Mouse (Mus musculus) liver, postnatal 0 days (tissue): ENCODE measurements around the gene Ntrk3. TPM values are rescaled to one million over a fixed set of nuclear protein-coding genes. Genes with fewer than 3 reads are reported as not detected.

Experiments
- ATAC-seq: fragments of 200-750 bp; cut with Nextera tagmentation; 2 replicates; pipeline ENCODE4 v1.8.0; 2017; ENCODE audit warnings: mild to moderate bottlenecking, moderate library complexity
- DNase-seq: peaks from one replicate; pipeline ENCODE4 v3.0.0-alpha.2; 2016
- H3K27ac ChIP-seq: fragments of 300-500 bp; sonication (generic); 2 replicates; pipeline ENCODE4 v1.5.1; 2014; ENCODE audit warnings: antibody characterized with exemption, moderate library complexity, mild to moderate bottlenecking, low read depth
- H3K27me3 ChIP-seq: fragments of 300-500 bp; sonication (generic); 2 replicates; pipeline ENCODE4 v1.6.1; 2014; ENCODE audit warnings: low read length, control low read depth, mixed read lengths; ENCODE audit not compliant: insufficient read depth
- H3K36me3 ChIP-seq: fragments of 300-500 bp; sonication (generic); replicated peaks from 2 replicates; pipeline ENCODE4 v1.6.1; 2014; ENCODE audit warnings: mild to moderate bottlenecking, control low read depth, low read length, moderate library complexity, mixed read lengths; ENCODE audit not compliant: insufficient read depth
- H3K4me1 ChIP-seq: fragments of 300-500 bp; sonication (generic); 2 replicates; pipeline ENCODE4 v1.6.1; 2014; ENCODE audit warnings: antibody characterized with exemption, mild to moderate bottlenecking, control low read depth; ENCODE audit not compliant: insufficient read depth
- H3K4me2 ChIP-seq: fragments of 300-500 bp; sonication (generic); 2 replicates; pipeline ENCODE4 v1.6.1; 2014; ENCODE audit warnings: low read depth, mild to moderate bottlenecking, low read length, moderate library complexity, mixed read lengths
- H3K4me3 ChIP-seq: fragments of 300-500 bp; sonication (generic); 2 replicates; pipeline ENCODE4 v1.5.1; 2014; ENCODE audit warnings: low read depth, low read length
- H3K9ac ChIP-seq: fragments of 300-500 bp; sonication (generic); replicated peaks from 2 replicates; pipeline ENCODE4 v1.6.1; 2014; ENCODE audit warnings: mild to moderate bottlenecking, moderate library complexity
- H3K9me3 ChIP-seq: fragments of 300-500 bp; sonication (generic); 2 replicates; pipeline ENCODE4 v1.6.1; 2016; ENCODE audit warnings: mild to moderate bottlenecking, control low read depth, low read length, mixed read lengths
- CTCF ChIP-seq: sonication (generic); IDR thresholded peaks from 2 replicates; pipeline ENCODE4 v1.5.1; 2016; ENCODE audit warnings: antibody characterized with exemption, low read depth
- EP300 ChIP-seq: IDR thresholded peaks from 2 replicates; pipeline ENCODE4 v1.6.1; 2016; ENCODE audit warnings: antibody characterized with exemption, low read depth, mild to moderate bottlenecking
- WGBS: fragments of 180-500 bp; shearing (Covaris S2); extraction: QIAGEN DNeasy Blood & Tissue Kit; methylation state at CpG from one replicate; pipeline ENCODE4 v1.1.7; 2014; ENCODE audit not compliant: insufficient replicate concordance; 5-methylcytosine and 5-hydroxymethylcytosine counted together
- polyA plus RNA-seq: library from polyadenylated mRNA; unstranded; fragments of >200 nt; fragmentation: Nextera tagmentation; extraction: Ambion mirVana; gene quantifications from 2 replicates; pipeline ENCODE4 v1.2.1, GENCODE M21; 2015

The Ntrk3 gene
- polyA plus RNA-seq, 1 experiment from 2014 or later = 0.16 TPM

DNA sequence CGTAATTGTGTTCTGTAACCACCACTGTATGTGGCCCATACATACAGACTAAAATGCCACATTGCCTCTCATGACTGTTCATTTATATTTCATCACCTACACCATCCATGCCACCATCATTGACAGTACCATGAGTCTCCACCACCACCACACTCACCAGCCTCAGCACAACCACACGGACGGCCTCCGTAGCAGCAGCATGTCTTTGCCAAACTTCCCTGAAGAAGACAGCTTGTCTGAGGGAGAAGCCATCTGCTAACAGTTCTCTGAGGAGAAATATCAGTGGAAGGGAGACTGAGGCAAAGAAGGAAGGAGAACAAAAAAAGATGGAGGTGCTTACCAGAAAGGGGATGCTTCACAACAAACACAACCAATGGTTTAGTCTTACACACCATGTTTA lies 15.8 kb downstream of the Ntrk3 start:
- H3K9ac ChIP-seq = no peak overlapping the region
- no peak for ATAC-seq
- H3K9me3 ChIP-seq = no peaks in the 10 kb centered on the region
- no peaks in the 10 kb centered on the region for H3K27me3 ChIP-seq
- 92% methylated on average over 4 of the region's 4 CpGs for WGBS
- H3K36me3 ChIP-seq = no peaks in the 10 kb centered on the region
- H3K4me2 ChIP-seq = no peak overlapping the region
- no peak for DNase-seq
- no peak overlapping the region for H3K4me3 ChIP-seq
- H3K4me1 ChIP-seq = no peaks in the 10 kb centered on the region
- no peak overlapping the region for H3K27ac ChIP-seq
- TF ChIP-seq EP300 (no peak), CTCF (no peak)

DNA sequence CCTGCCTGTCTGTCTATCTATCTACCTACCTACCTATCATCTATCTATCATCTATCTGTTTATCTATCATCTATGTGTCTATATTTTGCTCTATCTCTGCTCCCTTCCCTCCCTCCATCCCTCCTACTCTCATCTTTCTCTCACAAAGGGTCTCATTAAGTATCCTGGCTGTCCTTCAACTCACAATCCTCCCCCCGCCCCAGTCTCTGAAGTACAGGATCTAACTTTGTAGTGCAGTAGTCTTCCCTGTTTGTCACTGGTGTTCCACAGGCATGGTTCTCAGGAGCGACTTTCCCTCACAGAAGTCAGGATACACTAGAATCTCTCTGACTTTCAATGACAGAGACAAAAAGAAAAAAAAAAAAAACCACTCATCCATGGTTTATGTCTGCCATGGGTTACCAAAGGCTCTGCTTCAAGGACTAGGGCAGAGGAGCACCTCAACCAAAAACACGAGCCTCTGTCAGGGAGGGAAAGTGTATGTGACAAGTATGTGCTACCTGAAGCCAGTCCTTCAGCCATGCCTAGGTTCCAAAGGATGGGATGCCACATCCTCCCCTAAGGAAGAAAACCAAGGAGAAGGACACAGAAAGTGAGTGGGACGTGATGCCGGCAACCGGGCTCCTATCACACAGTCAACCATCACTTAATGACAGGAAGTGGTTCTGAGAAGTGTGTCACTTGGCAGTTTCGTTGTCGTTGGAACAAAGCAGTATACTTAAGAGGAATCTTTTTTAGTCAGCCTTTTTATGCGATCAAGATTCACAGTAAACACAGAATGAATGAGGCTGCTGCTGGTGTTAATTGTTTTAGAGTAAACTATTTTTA lies 16.6 kb downstream of the Ntrk3 start:
- no peaks in the 10 kb centered on the region for H3K4me1 ChIP-seq
- no peaks in the 10 kb centered on the region for H3K27me3 ChIP-seq
- H3K4me2 ChIP-seq = no peak overlapping the region
- ATAC-seq (no peak), DNase-seq (no peak)
- H3K4me3 ChIP-seq = no peak overlapping the region
- H3K27ac ChIP-seq = no peak overlapping the region
- no peaks in the 10 kb centered on the region for H3K36me3 ChIP-seq
- no peaks in the 10 kb centered on the region for H3K9me3 ChIP-seq
- H3K9ac ChIP-seq = no peak overlapping the region
- 37% methylated on average over 9 of the region's 9 CpGs for WGBS
- no peak for TF ChIP-seq EP300
- no peak for TF ChIP-seq CTCF

DNA sequence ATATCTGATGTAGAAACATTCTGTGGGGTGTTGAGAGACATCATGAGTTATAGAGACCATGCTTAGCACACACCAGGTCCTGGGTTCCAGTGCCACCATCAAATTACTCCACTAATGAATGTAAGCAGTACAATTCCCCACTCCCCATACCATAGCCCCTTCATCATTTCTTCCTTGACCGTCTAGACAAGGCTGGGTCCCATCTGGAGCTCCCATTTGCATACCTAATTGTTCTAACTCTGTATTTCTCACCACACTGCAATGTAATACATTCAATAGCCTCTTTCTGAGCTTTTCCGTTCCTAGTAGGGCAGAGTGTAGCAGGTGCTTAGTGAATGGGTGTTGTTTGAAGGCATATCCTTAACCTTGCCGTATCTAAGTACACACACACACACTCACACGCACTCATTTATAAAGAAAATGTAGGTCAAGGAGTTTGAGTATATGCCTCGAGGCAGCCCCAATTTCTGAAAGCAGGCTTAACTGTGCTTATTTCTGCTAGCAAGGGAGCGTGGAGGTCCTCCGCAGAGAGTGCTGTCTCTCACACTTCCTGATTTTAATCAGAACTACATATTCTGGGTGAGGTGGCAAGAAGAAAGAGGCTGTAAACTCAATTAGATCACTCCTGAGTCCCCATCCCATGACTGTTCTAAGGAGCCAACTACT lies 17.9 kb downstream of the Ntrk3 start:
- WGBS = 45% methylated on average over 7 of the region's 7 CpGs
- no peak for TF ChIP-seq CTCF
- no peak for TF ChIP-seq EP300
- H3K27ac ChIP-seq = peak overlapping the region; percentile 71
- no peaks in the 10 kb centered on the region for H3K4me1 ChIP-seq
- no peak overlapping the region for H3K9ac ChIP-seq
- H3K36me3 ChIP-seq = no peaks in the 10 kb centered on the region
- no peak overlapping the region for H3K4me2 ChIP-seq
- no peak for DNase-seq
- H3K9me3 ChIP-seq = no peaks in the 10 kb centered on the region
- H3K27me3 ChIP-seq = no peaks in the 10 kb centered on the region
- no peak overlapping the region for H3K4me3 ChIP-seq
- no peak for ATAC-seq

DNA sequence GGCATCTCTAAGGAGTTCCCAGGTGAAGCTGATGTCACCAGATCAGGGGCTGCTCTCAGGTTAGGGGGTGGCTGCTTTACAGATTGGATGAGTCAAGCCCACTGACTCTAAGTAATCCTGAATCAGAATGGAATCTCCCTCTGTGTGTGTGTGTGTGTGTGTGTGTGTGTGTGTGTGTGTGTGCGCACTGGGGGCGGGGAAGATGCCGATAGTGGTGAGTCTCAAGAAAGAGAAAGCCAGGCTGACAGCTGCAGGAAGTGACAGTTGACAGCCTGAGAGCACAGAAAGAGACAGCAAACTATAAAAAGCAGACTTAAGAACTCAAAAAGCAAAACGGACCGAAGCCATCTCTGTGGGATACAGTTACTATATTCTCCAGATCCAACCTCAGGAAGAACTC lies 18.7 kb downstream of the Ntrk3 start:
- Histone ChIP-seq H3K27ac (peak overlapping the region; percentile 71), H3K4me3 (no peak overlapping the region), H3K36me3 (no peaks in the 10 kb centered on the region), H3K9ac (no peak overlapping the region), H3K27me3 (no peaks in the 10 kb centered on the region), H3K4me2 (no peak overlapping the region), H3K9me3 (no peaks in the 10 kb centered on the region), H3K4me1 (no peaks in the 10 kb centered on the region)
- TF ChIP-seq EP300 (no peak), CTCF (no peak)
- DNase-seq (peak; percentile 22), ATAC-seq (peak; percentile 47)
- WGBS = 42% methylated on average over 5 of the region's 5 CpGs

DNA sequence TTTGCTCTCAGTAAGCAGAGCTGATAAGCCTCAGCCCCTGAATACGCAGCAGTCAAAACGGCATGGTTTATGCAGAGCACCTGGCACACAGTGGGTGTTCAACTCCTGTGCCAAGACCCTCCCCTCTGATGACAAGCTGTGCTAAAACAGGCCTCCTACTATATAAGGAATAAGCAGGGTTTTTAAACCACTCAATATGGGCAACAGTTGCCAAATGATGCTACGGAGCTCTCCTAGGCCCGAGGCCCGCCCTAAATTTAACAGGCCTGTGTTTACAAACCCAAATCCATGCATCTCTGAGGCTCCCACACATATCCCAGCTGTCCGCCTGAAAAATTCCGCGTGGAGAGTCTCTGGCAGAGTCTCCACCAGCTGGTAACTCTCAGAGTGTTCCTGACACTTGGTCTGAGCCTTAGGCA lies 19.6 kb downstream of the Ntrk3 start:
- H3K36me3 ChIP-seq = no peaks in the 10 kb centered on the region
- H3K4me1 ChIP-seq = no peaks in the 10 kb centered on the region
- ATAC-seq (no peak), DNase-seq (no peak)
- no peak overlapping the region for H3K9ac ChIP-seq
- TF ChIP-seq EP300 (no peak), CTCF (no peak)
- 74% methylated on average over 8 of the region's 8 CpGs for WGBS
- H3K27ac ChIP-seq = no peak overlapping the region
- no peak overlapping the region for H3K4me2 ChIP-seq
- no peak overlapping the region for H3K4me3 ChIP-seq
- H3K27me3 ChIP-seq = no peaks in the 10 kb centered on the region
- no peaks in the 10 kb centered on the region for H3K9me3 ChIP-seq

DNA sequence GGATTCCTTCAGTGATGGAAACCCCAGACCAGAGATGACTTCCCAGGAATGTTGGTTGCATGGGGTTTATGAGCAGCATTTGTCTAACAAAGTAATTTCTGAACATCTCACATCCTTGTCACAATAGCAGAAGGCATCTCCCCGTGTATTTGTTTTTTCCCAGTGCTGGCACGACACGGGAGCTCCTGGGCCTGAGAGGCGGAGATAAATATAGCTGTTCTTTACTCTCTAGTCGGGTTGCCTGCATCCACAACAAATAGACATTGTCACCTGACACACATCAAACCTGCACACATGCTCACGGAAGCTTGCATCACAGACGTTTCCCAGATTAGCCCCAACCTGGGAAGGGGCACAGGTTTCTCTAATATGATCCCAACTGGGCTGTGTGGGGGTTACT lies 30.1 kb downstream of the Ntrk3 start:
- Histone ChIP-seq H3K4me2 (no peak overlapping the region), H3K4me1 (no peaks in the 10 kb centered on the region), H3K27ac (no peak overlapping the region), H3K27me3 (no peaks in the 10 kb centered on the region), H3K9me3 (no peaks in the 10 kb centered on the region), H3K36me3 (no peaks in the 10 kb centered on the region), H3K4me3 (no peak overlapping the region), H3K9ac (no peak overlapping the region)
- WGBS = 73% methylated on average over 7 of the region's 7 CpGs
- no peak for ATAC-seq
- DNase-seq = no peak
- TF ChIP-seq EP300 (no peak), CTCF (no peak)
